Mouse (Mus musculus) embryonic facial prominence, embryonic 10.5 days (tissue): ENCODE measurements around the gene Klkb1. TPM values are rescaled to one million over a fixed set of nuclear protein-coding genes. Genes with fewer than 3 reads are reported as not detected.

ENCODE experiments used
- DNase-seq: peaks from one replicate; pipeline ENCODE4 v3.0.0-alpha.2; 2017; ENCODE audit warnings: low spot score
- H3K27ac ChIP-seq: fragments of 300-500 bp; sonication (generic); replicated peaks from 2 replicates; pipeline ENCODE4 v1.5.1; 2016; ENCODE audit warnings: mild to moderate bottlenecking
- H3K27me3 ChIP-seq: fragments of 300-500 bp; sonication (generic); replicated peaks from 2 replicates; pipeline ENCODE4 v1.6.1; 2016; ENCODE audit warnings: low read depth, mild to moderate bottlenecking; ENCODE audit not compliant: poor library complexity, severe bottlenecking
- H3K36me3 ChIP-seq: fragments of 300-500 bp; sonication (generic); replicated peaks from 2 replicates; pipeline ENCODE4 v1.6.1; 2016; ENCODE audit warnings: mild to moderate bottlenecking, moderate library complexity
- H3K4me1 ChIP-seq: fragments of 300-500 bp; sonication (generic); 2 replicates; pipeline ENCODE4 v1.6.1; 2016
- H3K4me3 ChIP-seq: fragments of 300-500 bp; sonication (generic); 2 replicates; pipeline ENCODE4 v1.5.1; 2016; ENCODE audit warnings: mild to moderate bottlenecking, moderate library complexity
- H3K9me3 ChIP-seq: fragments of 300-500 bp; sonication (generic); 2 replicates; pipeline ENCODE4 v1.6.1; 2016; ENCODE audit warnings: mild to moderate bottlenecking
- WGBS: fragments of 180-500 bp; shearing (Covaris S2); methylation state at CpG from one replicate; pipeline ENCODE4 v1.1.7; 2016; 5-methylcytosine and 5-hydroxymethylcytosine counted together
- polyA plus RNA-seq: library from polyadenylated mRNA; unstranded; fragments of >200 nt; fragmentation: Nextera tagmentation; extraction: Ambion mirVana; gene quantifications from 2 replicates; pipeline ENCODE4 v1.2.1, GENCODE M21; 2016

Klkb1 gene
- polyA plus RNA-seq, 1 experiment from 2014 or later: not detected

- H3K4me3 ChIP-seq: no peak overlapping the region
- H3K27me3 ChIP-seq: no peaks in the 10 kb centered on the region
- no peak for DNase-seq
- H3K4me1 ChIP-seq: 0 out of 2 replicates have a peak, but pooled peaks cover 4% of the 10 kb centered on the region
- no peaks in the 10 kb centered on the region for H3K9me3 ChIP-seq
- H3K36me3 ChIP-seq: no peaks in the 10 kb centered on the region
- no peak overlapping the region for H3K27ac ChIP-seq
- WGBS: 64% methylated on average over 3 of the region's 3 CpGs
Measured at GRCm38 (mm10) chr8:45233256-45233655, 61.4 kb downstream of the Klkb1 start.

Other genes with a start within 250 kb of the Klkb1 start
- gene Mtnr1a, start 225.7 kb downstream of the Klkb1 start, polyA plus RNA-seq: 0.09 TPM in 2 replicates
- gene F11, start 32.8 kb downstream of the Klkb1 start, polyA plus RNA-seq: not detected in 2 replicates
- gene Gm45753, start 13.6 kb upstream of the Klkb1 start, polyA plus RNA-seq: 0.07 TPM in 1 of 2 replicates, not detected in the other
- gene Cyp4v3, start 38.4 kb upstream of the Klkb1 start, polyA plus RNA-seq: 0.52 and 1.3 TPM in 2 replicates
- gene Fam149a, start 87.4 kb upstream of the Klkb1 start, polyA plus RNA-seq: 13.1 and 13.8 TPM in 2 replicates
- gene Tlr3, start 116.2 kb upstream of the Klkb1 start, polyA plus RNA-seq: 0.70 and 0.80 TPM in 2 replicates
- gene Sorbs2, start 212.9 kb upstream of the Klkb1 start, polyA plus RNA-seq: 23.8 and 25.2 TPM in 2 replicates